Mouse (Mus musculus) neural tube, embryonic 13.5 days (tissue): ENCODE data around the gene Dlgap4. TPM values are rescaled to one million over a fixed set of nuclear protein-coding genes. Genes with fewer than 3 reads are reported as not detected.

Source experiments
- ATAC-seq: fragments of 200-750 bp; cut with Nextera tagmentation; 2 replicates; pipeline ENCODE4 v1.8.0; 2017; ENCODE audit warnings: low read depth, mild to moderate bottlenecking, moderate TSS enrichment, moderate library complexity
- H3K27ac ChIP-seq: fragments of 300-500 bp; sonication (generic); replicated peaks from 2 replicates; pipeline ENCODE4 v1.5.1; 2015; ENCODE audit warnings: moderate library complexity, mild to moderate bottlenecking, inconsistent platforms
- H3K27me3 ChIP-seq: fragments of 300-500 bp; sonication (generic); 2 replicates; pipeline ENCODE4 v1.6.1; 2015; ENCODE audit warnings: mild to moderate bottlenecking, inconsistent platforms
- H3K36me3 ChIP-seq: fragments of 300-500 bp; sonication (generic); 2 replicates; pipeline ENCODE4 v1.6.1; 2015; ENCODE audit warnings: mild to moderate bottlenecking, inconsistent platforms
- H3K4me1 ChIP-seq: fragments of 300-500 bp; sonication (generic); replicated peaks from 2 replicates; pipeline ENCODE4 v1.6.1; 2015; ENCODE audit warnings: inconsistent platforms
- H3K4me2 ChIP-seq: fragments of 300-500 bp; sonication (generic); 2 replicates; pipeline ENCODE4 v1.6.1; 2015; ENCODE audit warnings: inconsistent platforms, mild to moderate bottlenecking, moderate library complexity
- H3K4me3 ChIP-seq: fragments of 300-500 bp; sonication (generic); 2 replicates; pipeline ENCODE4 v1.5.1; 2015; ENCODE audit warnings: mild to moderate bottlenecking, inconsistent platforms
- H3K9ac ChIP-seq: fragments of 300-500 bp; sonication (generic); 2 replicates; pipeline ENCODE4 v1.6.1; 2015; ENCODE audit warnings: moderate library complexity, mild to moderate bottlenecking, inconsistent platforms
- H3K9me3 ChIP-seq: fragments of 300-500 bp; sonication (generic); 2 replicates; pipeline ENCODE4 v1.6.1; 2016; ENCODE audit warnings: inconsistent platforms
- WGBS: fragments of 180-500 bp; shearing (Covaris S2); methylation state at CpG from one replicate; pipeline ENCODE4 v1.1.7; 2015; 5-methylcytosine and 5-hydroxymethylcytosine counted together
- polyA plus RNA-seq: library from polyadenylated mRNA; unstranded; fragments of >200 nt; fragmentation: Nextera tagmentation; extraction: Ambion mirVana; gene quantifications from 2 replicates; pipeline ENCODE4 v1.2.1, GENCODE M21; 2015

Dlgap4 gene
- polyA plus RNA-seq, 1 experiment from 2014 or later, result 201 TPM

DNA sequence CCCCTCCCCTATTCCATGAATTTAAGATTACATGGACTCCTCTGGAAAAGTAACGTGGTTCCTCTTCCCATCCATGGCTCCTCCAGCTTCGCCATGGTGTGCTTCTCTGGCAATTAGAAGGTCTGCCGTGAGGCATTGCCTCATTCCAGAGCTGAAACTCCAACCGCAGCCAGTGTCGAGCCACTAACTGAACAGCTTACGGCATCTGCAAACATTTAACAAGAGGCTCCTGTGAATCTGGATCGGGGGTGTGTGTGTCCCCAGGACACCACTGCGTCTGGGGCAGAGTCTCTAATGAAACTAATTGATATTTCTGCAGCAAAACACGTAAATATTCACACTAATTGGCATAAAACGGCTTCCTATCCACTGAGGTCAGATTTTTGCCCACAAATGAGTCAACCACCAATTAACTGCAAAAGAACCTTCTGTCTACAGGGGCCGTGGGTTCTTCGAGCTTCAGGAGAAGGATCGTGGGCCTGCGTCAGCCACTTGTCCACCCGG, 18.5 kb upstream of the Dlgap4 start:
- Histone ChIP-seq H3K36me3 (no peaks in the 10 kb centered on the region), H3K27me3 (no peaks in the 10 kb centered on the region), H3K9me3 (no peaks in the 10 kb centered on the region), H3K27ac (no peak overlapping the region), H3K4me2 (no peak overlapping the region), H3K9ac (no peak overlapping the region), H3K4me1 (no peaks in the 10 kb centered on the region), H3K4me3 (no peak overlapping the region)
- ATAC-seq, result no peak
- 77% methylated on average over 15 of the region's 15 CpGs for WGBS

DNA sequence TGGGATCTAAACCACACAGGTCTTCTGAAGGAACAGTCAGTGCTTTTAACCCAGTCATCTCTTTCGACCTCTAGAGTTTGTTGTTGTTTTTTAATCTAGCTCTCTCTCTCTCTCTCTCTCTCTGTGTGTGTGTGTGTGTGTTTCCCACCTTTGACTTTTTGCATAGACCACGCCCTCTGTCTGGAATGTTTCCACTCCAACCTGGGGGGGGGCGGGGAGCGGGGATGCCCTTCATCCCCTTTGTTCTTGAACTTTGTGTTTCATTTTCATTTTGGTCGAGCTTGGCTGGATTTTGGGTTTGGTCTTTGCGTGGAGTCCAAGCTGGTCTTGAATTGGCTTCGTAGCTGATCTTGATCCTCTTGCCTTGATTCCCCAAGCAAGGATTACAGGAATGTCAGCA, 10.9 kb upstream of the Dlgap4 start:
- Histone ChIP-seq H3K4me1 (no peaks in the 10 kb centered on the region), H3K9ac (no peak overlapping the region), H3K27ac (no peak overlapping the region), H3K9me3 (0 out of 2 replicates have a peak, but pooled peaks cover 3% of the 10 kb centered on the region), H3K27me3 (peaks cover 8% of the 10 kb centered on the region; the same call in 1 of the 2 replicates), H3K4me3 (no peak overlapping the region), H3K4me2 (no peak overlapping the region), H3K36me3 (no peaks in the 10 kb centered on the region)
- WGBS, result 83% methylated on average over 7 of the region's 7 CpGs
- ATAC-seq, result no peak

DNA sequence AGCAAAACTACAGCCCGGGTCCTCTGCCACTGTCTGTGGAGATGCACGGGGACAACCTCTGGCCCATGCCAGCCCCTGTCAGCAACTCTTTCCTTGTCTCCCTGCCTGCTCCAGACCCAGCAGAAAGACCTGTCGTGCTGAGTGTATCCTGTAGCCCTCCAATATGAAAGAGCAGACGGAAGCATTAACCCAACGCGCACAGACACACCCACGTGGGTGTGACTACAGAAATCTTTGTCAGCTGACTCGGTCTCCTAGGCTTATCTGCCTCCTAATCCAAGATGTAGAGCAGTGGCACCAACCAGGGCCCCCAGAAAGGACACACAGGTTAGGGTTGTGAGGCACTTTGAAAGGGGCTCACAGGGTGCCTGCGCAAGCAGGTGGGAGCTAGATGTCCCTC, 9.8 kb upstream of the Dlgap4 start:
- no peak overlapping the region for H3K27ac ChIP-seq
- peaks cover 13% of the 10 kb centered on the region for H3K27me3 ChIP-seq
- 87% methylated on average over 9 of the region's 9 CpGs for WGBS

DNA sequence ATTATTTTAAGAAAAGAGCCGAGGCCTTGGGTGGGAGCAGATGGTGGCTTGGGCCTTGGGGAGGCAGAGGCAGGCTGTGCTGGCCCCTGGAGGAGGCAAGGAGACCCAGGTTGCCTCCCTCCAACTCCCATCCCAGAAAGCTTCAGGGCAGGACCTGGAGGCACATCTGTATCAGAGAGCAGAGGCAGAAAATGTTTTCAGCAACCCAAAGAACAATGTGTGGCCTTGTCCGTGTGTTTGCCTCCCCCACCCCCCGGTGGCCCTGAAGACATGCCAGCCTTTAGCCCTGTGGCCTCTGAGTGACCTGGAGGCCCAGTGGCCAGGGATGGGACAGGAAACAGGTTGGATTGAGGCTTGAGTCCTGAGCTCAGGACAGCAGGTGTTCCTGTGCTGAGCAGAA, 8.4 kb upstream of the Dlgap4 start:
- Histone ChIP-seq H3K9ac (no peak overlapping the region), H3K36me3 (no peaks in the 10 kb centered on the region), H3K4me1 (no peaks in the 10 kb centered on the region), H3K27ac (no peak overlapping the region), H3K4me2 (no peak overlapping the region), H3K9me3 (0 out of 2 replicates have a peak, but pooled peaks cover 3% of the 10 kb centered on the region), H3K4me3 (no peak overlapping the region), H3K27me3 (peaks cover 17% of the 10 kb centered on the region)
- ATAC-seq, result no peak
- 62% methylated on average over 3 of the region's 3 CpGs for WGBS

More for the DNA sequence above, 9.8 kb upstream of the Dlgap4 start:
- no peaks in the 10 kb centered on the region for H3K36me3 ChIP-seq
- H3K4me1 ChIP-seq, result no peaks in the 10 kb centered on the region
- no peak overlapping the region for H3K4me3 ChIP-seq
- H3K9ac ChIP-seq, result no peak overlapping the region
- ATAC-seq, result no peak
- H3K4me2 ChIP-seq, result no peak overlapping the region
- H3K9me3 ChIP-seq, result 0 out of 2 replicates have a peak, but pooled peaks cover 3% of the 10 kb centered on the region

DNA sequence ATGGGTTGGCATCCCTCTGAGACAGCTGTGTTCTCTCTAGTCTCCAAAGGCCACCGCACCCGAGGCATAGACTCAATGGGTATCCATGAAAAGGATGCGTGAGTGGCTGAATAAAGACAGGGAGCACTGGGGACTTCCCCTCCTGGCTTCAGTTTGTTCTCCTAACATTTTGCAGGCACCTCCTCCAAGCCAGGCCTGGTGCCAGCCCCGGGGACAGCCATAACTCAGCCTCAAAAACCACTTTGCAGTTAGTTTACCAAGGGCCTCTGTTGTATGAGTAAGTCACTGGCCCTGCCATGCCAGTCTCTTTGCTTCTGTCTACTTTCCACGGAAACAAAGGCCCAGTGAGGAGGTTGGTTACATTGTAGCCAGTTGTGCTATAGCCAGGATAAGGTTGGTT, 7.5 kb upstream of the Dlgap4 start:
- Histone ChIP-seq H3K9me3 (0 out of 2 replicates have a peak, but pooled peaks cover 3% of the 10 kb centered on the region), H3K4me3 (no peak overlapping the region), H3K27me3 (peaks cover 25% of the 10 kb centered on the region), H3K36me3 (no peaks in the 10 kb centered on the region), H3K4me1 (no peaks in the 10 kb centered on the region), H3K9ac (no peak overlapping the region), H3K4me2 (no peak overlapping the region), H3K27ac (no peak overlapping the region)
- 75% methylated on average over 5 of the region's 5 CpGs for WGBS
- no peak for ATAC-seq

DNA sequence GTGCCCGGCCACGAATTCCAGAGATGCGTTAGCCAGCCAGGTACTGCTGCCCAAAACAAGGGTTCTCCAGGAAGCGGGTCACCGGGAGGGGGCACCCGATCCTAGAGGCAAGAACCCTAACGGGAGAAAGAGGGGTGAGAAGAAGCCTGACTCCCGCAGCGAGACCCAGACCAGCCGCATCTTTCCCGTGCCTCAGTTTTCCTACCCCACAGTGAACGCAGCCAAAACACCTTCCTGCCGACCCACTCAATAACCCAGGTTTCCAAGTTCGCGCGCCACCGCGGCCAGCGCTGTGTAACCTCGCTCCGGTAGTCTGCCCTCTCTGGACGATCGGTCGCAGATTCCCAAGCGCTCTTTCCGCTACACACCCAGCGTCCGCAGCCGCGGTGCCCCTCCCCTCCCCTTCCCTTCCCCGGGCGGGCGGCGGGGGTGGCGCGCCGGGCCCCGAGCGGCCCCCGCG, 394 bp upstream of the Dlgap4 start:
- H3K9me3 ChIP-seq, result no peaks in the 10 kb centered on the region
- peaks cover 69% of the 10 kb centered on the region for H3K27me3 ChIP-seq
- peak overlapping the region; percentile 87 for H3K9ac ChIP-seq
- H3K4me2 ChIP-seq, result peak overlapping the region; percentile 95
- H3K4me1 ChIP-seq, result peaks cover 34% of the 10 kb centered on the region
- peak; percentile 62 for ATAC-seq
- WGBS, result under 1% methylated on average over 34 of the region's 41 CpGs
- H3K36me3 ChIP-seq, result no peaks in the 10 kb centered on the region
- H3K27ac ChIP-seq, result no peak overlapping the region
- peak overlapping the region; percentile 83 for H3K4me3 ChIP-seq

DNA sequence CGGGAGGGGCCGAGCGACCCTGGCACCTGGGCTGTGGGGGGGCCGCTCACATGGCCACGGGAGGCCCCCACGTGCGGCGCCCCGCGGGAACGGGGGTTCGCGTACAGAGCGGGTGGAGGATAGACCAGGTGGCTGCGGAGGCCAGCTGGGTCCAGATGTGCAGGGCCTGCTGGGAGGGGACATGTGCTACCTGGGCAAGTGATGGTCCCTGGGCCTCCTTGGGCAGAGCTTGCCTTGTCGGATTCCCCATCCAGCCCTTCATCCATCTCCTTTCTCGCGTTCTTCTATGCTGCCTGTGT, 702 bp downstream of the Dlgap4 start:
- ATAC-seq, result peak; percentile 37
- peaks cover 65% of the 10 kb centered on the region for H3K27me3 ChIP-seq
- H3K9ac ChIP-seq, result peak overlapping the region; percentile 87
- WGBS, result 1% methylated on average over 18 of the region's 18 CpGs
- H3K4me3 ChIP-seq, result peak overlapping the region; percentile 83
- H3K9me3 ChIP-seq, result no peaks in the 10 kb centered on the region
- H3K36me3 ChIP-seq, result no peaks in the 10 kb centered on the region
- no peak overlapping the region; the same call in 1 of the 2 replicates for H3K27ac ChIP-seq
- H3K4me2 ChIP-seq, result peak overlapping the region; percentile 95
- peaks cover 34% of the 10 kb centered on the region for H3K4me1 ChIP-seq

DNA sequence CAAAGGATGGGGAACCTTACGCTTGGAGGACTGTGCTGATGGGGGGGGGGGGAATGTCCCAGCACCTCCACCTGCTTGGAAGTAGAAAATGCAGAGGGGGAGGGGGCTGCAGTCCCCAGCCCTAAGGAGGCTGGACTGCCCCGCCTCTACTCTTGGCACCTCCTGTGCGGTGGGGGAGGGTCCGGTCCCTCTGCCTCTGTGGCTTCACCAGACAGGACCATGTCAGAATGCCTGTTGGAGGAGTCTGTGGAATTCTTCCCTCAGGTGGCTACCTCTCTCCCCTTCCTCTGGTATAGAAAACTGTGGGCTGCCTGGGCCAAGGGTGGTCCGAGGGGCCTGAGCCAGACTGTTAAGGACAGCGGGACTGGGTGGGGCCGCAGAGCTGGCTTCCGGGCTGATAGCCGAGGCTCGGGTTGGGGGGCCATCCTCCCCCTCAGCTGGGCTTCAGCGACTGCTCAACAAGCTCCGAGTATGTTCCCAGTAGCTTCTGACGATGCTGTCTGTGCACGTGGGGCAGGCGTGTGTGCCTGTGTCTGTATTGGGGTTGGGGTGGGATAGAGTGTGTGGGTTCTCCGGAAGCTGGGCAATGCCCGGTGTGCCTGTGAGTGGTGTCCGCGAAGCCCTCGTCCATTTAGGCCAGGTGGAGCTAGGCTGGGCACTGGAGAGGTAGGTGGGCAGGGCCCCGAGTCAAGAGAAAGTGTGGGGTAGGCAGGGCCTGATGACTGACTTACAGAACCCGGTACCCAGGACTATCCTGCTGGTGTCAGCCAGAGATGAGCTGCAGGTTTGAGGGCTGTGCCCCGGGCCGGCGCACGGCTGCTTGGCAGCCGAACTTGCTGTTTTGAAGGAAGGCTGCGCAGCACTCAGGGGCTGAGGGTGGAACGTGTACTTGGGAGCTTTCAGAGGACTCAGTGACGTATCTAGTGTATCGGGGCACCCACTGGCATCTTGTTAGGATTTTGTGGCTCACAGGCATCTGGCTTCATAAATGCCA, 1.5 kb downstream of the Dlgap4 start:
- no peak for ATAC-seq
- peaks cover 65% of the 10 kb centered on the region for H3K27me3 ChIP-seq
- WGBS, result 11% methylated on average over 30 of the region's 31 CpGs
- peak overlapping the region; percentile 95 for H3K4me2 ChIP-seq
- peak overlapping the region; percentile 87 for H3K9ac ChIP-seq
- H3K9me3 ChIP-seq, result no peaks in the 10 kb centered on the region
- peak overlapping the region; percentile 83 for H3K4me3 ChIP-seq
- no peaks in the 10 kb centered on the region for H3K36me3 ChIP-seq
- peaks cover 34% of the 10 kb centered on the region for H3K4me1 ChIP-seq
- H3K27ac ChIP-seq, result no peak overlapping the region

DNA sequence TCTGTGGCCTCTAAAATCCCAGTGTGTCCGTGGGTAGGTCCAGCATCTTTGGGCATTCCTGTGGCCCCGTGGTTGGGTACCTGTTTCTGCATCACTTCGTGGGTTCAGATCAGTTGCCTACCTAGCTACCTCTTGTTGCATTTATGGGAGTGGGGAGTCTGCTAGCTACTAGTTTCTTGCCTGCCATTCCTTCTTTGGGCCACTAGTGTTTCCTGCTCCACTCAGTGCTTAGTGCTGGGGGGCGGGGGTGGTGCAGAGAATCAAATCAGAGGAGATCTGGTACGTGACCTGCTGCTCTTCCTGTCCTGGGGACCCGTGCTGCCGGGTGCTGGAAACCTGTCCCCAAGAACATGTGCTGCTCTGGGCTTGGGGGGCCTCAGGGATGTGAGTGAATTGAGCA, 3.0 kb downstream of the Dlgap4 start:
- no peak overlapping the region for H3K4me3 ChIP-seq
- 78% methylated on average over 7 of the region's 7 CpGs for WGBS
- H3K4me2 ChIP-seq, result no peak overlapping the region
- no peak overlapping the region for H3K27ac ChIP-seq
- no peaks in the 10 kb centered on the region for H3K9me3 ChIP-seq
- no peaks in the 10 kb centered on the region for H3K36me3 ChIP-seq
- peaks cover 38% of the 10 kb centered on the region for H3K4me1 ChIP-seq
- H3K27me3 ChIP-seq, result peaks cover 51% of the 10 kb centered on the region
- H3K9ac ChIP-seq, result no peak overlapping the region
- ATAC-seq, result no peak

DNA sequence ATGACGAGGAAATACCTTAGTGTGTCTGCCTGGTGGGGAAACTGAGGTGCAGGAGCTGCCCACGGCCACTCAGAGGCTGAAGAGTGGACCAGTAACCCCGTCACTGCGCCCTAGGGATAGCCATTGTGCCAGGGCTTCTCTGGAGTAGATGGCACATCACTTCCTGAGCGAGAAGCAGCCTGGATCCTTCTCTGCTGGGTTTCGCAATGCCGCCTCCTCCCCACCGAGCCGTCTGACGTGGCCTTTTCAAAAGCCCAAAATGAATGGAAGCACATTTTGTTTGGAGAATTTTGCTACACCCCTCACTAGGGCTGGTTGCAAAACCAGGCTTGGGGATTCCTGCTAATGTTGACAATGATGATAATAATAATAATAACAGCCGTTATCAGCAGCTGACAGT, 4.0 kb downstream of the Dlgap4 start:
- WGBS, result 36% methylated on average over 11 of the region's 11 CpGs
- Histone ChIP-seq H3K4me3 (no peak overlapping the region), H3K9me3 (no peaks in the 10 kb centered on the region), H3K4me1 (peaks cover 39% of the 10 kb centered on the region), H3K9ac (no peak overlapping the region), H3K4me2 (no peak overlapping the region), H3K36me3 (no peaks in the 10 kb centered on the region), H3K27ac (no peak overlapping the region), H3K27me3 (peaks cover 41% of the 10 kb centered on the region)
- ATAC-seq, result no peak

DNA sequence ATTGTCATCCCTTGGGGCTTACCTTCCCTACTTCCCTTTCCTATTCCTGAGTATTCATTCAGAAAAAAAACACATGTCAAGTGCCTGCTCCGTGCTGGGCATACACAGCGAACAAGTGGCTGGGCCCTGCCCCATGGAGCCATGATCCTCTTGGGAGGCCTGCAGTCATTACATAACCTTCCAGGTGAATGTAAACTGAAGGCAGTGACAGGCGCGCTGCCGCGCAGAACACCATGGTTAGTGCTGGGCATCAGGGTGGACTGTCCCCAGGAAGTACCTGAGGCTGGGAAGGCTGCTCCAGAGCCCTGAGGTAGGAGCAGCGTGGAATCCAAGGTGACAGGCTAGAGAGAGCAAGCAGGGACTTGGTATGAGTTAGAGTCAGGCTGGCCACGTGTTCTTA, 7.4 kb downstream of the Dlgap4 start:
- 87% methylated on average over 8 of the region's 8 CpGs for WGBS

DNA sequence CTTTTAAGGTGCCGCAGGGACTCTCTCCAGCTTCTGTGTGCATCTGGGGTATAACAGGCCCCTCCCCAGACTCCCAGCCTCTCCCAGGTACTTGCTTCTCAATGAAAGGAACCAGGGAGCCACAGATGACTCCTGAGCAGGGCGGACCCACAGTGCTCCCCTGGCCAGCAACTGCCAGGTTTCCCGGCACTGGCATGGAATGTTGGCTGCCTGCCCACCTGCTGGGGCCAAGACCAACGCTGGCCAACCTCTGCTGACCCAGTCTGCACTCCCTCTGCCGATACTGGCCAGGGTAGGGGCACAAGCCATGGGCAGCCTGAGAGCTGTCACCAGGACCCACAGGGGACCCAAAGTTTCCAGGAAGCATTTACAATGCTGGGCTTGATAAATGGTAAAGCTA, 7.9 kb downstream of the Dlgap4 start:
- no peak overlapping the region for H3K4me2 ChIP-seq
- WGBS, result 57% methylated on average over 5 of the region's 5 CpGs
- no peak overlapping the region for H3K4me3 ChIP-seq
- H3K9me3 ChIP-seq, result no peaks in the 10 kb centered on the region
- ATAC-seq, result no peak
- H3K4me1 ChIP-seq, result peaks cover 15% of the 10 kb centered on the region; the same call in 1 of the 2 replicates
- H3K9ac ChIP-seq, result no peak overlapping the region
- no peak overlapping the region for H3K27ac ChIP-seq
- H3K27me3 ChIP-seq, result peaks cover 14% of the 10 kb centered on the region
- no peaks in the 10 kb centered on the region for H3K36me3 ChIP-seq

More for the DNA sequence above, 7.4 kb downstream of the Dlgap4 start:
- Histone ChIP-seq H3K4me3 (no peak overlapping the region), H3K27ac (no peak overlapping the region), H3K4me1 (peaks cover 15% of the 10 kb centered on the region; the same call in 1 of the 2 replicates), H3K36me3 (no peaks in the 10 kb centered on the region), H3K9ac (no peak overlapping the region), H3K9me3 (no peaks in the 10 kb centered on the region), H3K4me2 (no peak overlapping the region), H3K27me3 (peaks cover 20% of the 10 kb centered on the region)
- ATAC-seq, result no peak
